Mouse (Mus musculus): ENCODE results near the gene Glra4. TPM values are rescaled to one million over a fixed set of nuclear protein-coding genes. Genes with fewer than 3 reads are reported as not detected.
"Not testable (repeated sequence)": the region's sequence is repeated elsewhere in the genome, so short reads cannot be mapped to it uniquely, and the experiment has no call there.

The Glra4 gene
- polyA plus RNA-seq, 1 experiment from 2014 or later = not detected

DNA sequence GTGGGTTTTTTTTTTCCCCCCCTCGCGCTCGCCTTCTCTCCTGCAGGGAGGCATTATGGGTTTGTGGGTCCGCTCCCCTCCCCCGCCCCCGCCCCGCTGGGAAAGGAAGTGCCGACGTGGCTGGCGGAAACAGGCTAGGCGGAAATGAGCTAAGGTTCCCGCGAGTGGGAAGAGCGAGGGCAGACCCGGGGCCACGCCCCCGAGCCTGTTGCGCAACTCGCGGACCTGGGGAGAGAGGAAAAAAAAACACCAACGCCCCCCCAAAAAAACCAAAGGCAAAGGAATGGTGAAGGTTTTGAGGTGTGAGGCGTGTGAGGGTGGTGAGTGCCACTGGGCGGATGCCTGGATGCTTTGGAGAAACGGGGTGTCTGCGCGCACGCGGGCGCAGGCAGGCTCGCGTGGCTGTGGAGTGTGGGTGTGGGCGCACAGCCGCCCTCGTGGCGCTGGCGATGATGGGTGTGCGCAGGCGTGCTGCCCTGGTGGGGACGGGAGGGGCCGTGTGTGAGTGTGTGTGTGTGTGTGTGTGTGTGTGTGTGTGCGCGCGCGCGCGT, 38.2 kb downstream of the Glra4 start:
- Histone ChIP-seq H3K36me3 (ENCODE audit: control insufficient read depth, insufficient read depth, low read length) (no peaks in the 10 kb centered on the region), H3K9me3 (ENCODE audit: control insufficient read depth, low read length) (no peaks in the 10 kb centered on the region), H3K4me2 (ENCODE audit: low read depth) (peak overlapping the region; percentile 45), H3K27me3 (ENCODE audit: control insufficient read depth, insufficient read depth, low read length) (no peaks in the 10 kb centered on the region), H3K4me3 (ENCODE audit: low read depth, low read length) (peak overlapping the region; percentile 39), H3K4me1 (ENCODE audit: control insufficient read depth, insufficient read depth, low read length) (no peaks in the 10 kb centered on the region), H3K9ac (ENCODE audit: low read length) (peak overlapping the region; percentile 50), H3K27ac (ENCODE audit: low read depth, low read length) (0 out of 2 replicates have a peak overlapping the region, but pooled peaks have one; percentile 39)
- DNase-seq (ENCODE audit: low spot score) (peak; percentile 91), ATAC-seq (ENCODE audit: insufficient read depth, low FRiP score, low TSS enrichment) (peak; percentile 39)
- 21% methylated on average over 32 of the region's 46 CpGs for WGBS

- ATAC-seq (ENCODE audit: insufficient read depth, low FRiP score, low TSS enrichment) = peak; percentile 99
- 20% methylated on average over 39 of the region's 39 CpGs for WGBS
- no peak for DNase-seq (ENCODE audit: low spot score)
- peak overlapping the region; percentile 51 for H3K4me3 ChIP-seq (ENCODE audit: low read depth, low read length)
- no peaks in the 10 kb centered on the region for H3K36me3 ChIP-seq (ENCODE audit: control insufficient read depth, insufficient read depth, low read length)
- H3K9me3 ChIP-seq (ENCODE audit: control insufficient read depth, low read length) = no peaks in the 10 kb centered on the region
- no peaks in the 10 kb centered on the region for H3K4me1 ChIP-seq (ENCODE audit: control insufficient read depth, insufficient read depth, low read length)
- H3K27ac ChIP-seq (ENCODE audit: low read depth, low read length) = peak overlapping the region; percentile 39; the same call in 1 of the 2 replicates
- no peak overlapping the region; the same call in 1 of the 2 replicates for H3K4me2 ChIP-seq (ENCODE audit: low read depth)
- peak overlapping the region; percentile 68 for H3K9ac ChIP-seq (ENCODE audit: low read length)
- no peaks in the 10 kb centered on the region for H3K27me3 ChIP-seq (ENCODE audit: control insufficient read depth, insufficient read depth, low read length)
These were observed 38.9 kb downstream of the Glra4 start for GRCm38 (mm10) chrX:136740791-136741650.

DNA sequence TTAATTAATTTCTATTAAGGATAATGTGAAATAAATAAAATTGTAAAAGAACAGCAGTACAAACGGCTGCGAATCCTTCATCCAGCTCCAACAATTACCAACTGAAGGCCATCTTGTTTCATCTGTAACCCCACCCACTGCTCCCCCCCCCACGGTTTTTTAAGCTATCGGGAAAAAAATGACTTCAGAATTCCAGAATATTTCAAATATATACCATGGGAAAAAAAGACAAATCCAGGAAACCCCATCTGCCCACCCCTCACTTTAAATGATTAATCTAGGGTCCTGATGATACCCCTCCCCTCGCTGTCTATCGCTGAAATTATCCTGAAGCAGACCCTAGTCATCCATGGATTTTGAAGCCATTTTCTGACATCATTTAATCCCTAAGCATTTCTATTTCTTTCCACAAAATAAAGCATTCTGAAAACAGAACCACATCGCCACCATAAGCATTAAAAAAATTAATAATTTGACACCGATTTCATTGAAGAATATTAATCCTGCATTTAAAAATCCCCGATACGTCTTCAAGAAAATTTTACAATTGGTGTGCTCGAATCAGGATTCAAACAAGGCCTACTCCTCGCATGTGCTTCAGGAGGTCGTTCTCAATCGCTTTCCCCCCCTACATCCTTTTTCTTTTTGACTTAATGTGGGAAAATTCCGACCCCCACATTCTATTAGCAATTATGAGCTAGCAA, 39.7 kb downstream of the Glra4 start:
- 23% methylated on average over 15 of the region's 15 CpGs for WGBS
- Histone ChIP-seq H3K4me3 (ENCODE audit: low read depth, low read length) (peak overlapping the region; percentile 51), H3K4me2 (ENCODE audit: low read depth) (peak overlapping the region; percentile 24), H3K36me3 (ENCODE audit: control insufficient read depth, insufficient read depth, low read length) (no peaks in the 10 kb centered on the region), H3K27me3 (ENCODE audit: control insufficient read depth, insufficient read depth, low read length) (no peaks in the 10 kb centered on the region), H3K9me3 (ENCODE audit: control insufficient read depth, low read length) (no peaks in the 10 kb centered on the region), H3K27ac (ENCODE audit: low read depth, low read length) (no peak overlapping the region), H3K9ac (ENCODE audit: low read length) (peak overlapping the region; percentile 68), H3K4me1 (ENCODE audit: control insufficient read depth, insufficient read depth, low read length) (no peaks in the 10 kb centered on the region)
- DNase-seq (ENCODE audit: low spot score) (peak; percentile 43), ATAC-seq (ENCODE audit: insufficient read depth, low FRiP score, low TSS enrichment) (no peak)

DNA sequence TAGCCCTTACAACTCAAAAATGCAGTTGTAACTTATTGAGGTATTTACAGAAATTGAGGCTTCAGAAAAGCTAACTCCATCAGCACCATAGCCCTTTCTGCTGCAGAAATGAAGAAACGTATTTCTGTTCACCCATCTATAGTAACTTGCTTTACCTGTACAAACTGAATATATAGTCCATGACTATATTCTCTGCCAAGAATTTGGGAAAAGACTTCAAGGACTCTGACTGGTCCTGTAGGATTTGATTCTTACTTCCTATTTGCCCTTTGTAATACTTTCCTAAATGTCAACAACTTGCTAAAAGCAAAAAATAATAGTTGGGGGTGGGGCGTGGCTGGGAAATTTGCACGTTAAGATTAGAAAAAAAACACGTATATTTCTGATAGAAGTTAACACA, 47.9 kb downstream of the Glra4 start:
- Histone ChIP-seq H3K27me3 (ENCODE audit: control insufficient read depth, insufficient read depth, low read length) (no peaks in the 10 kb centered on the region), H3K36me3 (ENCODE audit: control insufficient read depth, insufficient read depth, low read length) (no peaks in the 10 kb centered on the region), H3K9me3 (ENCODE audit: control insufficient read depth, low read length) (no peaks in the 10 kb centered on the region), H3K4me1 (ENCODE audit: control insufficient read depth, insufficient read depth, low read length) (no peaks in the 10 kb centered on the region), H3K9ac (ENCODE audit: low read length) (no peak overlapping the region), H3K27ac (ENCODE audit: low read depth, low read length) (no peak overlapping the region), H3K4me3 (ENCODE audit: low read depth, low read length) (no peak overlapping the region), H3K4me2 (ENCODE audit: low read depth) (no peak overlapping the region)
- no peak for DNase-seq (ENCODE audit: low spot score)
- WGBS = 87% methylated on average over 4 of the region's 4 CpGs
- ATAC-seq (ENCODE audit: insufficient read depth, low FRiP score, low TSS enrichment) = no peak

- ATAC-seq (ENCODE audit: insufficient read depth, low FRiP score, low TSS enrichment) = peak; percentile 80
- not testable (repeated sequence) for H3K4me2 ChIP-seq (ENCODE audit: low read depth); H3K27ac ChIP-seq (ENCODE audit: low read depth, low read length); DNase-seq (ENCODE audit: low spot score); H3K9ac ChIP-seq (ENCODE audit: low read length); H3K27me3 ChIP-seq (ENCODE audit: control insufficient read depth, insufficient read depth, low read length); H3K9me3 ChIP-seq (ENCODE audit: control insufficient read depth, low read length); H3K4me3 ChIP-seq (ENCODE audit: low read depth, low read length); H3K36me3 ChIP-seq (ENCODE audit: control insufficient read depth, insufficient read depth, low read length); H3K4me1 ChIP-seq (ENCODE audit: control insufficient read depth, insufficient read depth, low read length)
- WGBS = 58% methylated on average over 3 of the region's 3 CpGs
These were observed 65.0 kb downstream of the Glra4 start for GRCm38 (mm10) chrX:136714742-136715474.

GRCm38 (mm10) chrX:136708782-136709181, 71.2 kb downstream of the Glra4 start:
- 18% methylated on average over 14 of the region's 14 CpGs for WGBS
- no peaks in the 10 kb centered on the region for H3K9me3 ChIP-seq (ENCODE audit: control insufficient read depth, low read length)

GRCm38 (mm10) chrX:136708168-136708681, 71.7 kb downstream of the Glra4 start:
- peak overlapping the region; percentile 63 for H3K9ac ChIP-seq (ENCODE audit: low read length)
- DNase-seq (ENCODE audit: low spot score) = peak; percentile 69
- WGBS = 14% methylated on average over 18 of the region's 18 CpGs
- H3K9me3 ChIP-seq (ENCODE audit: control insufficient read depth, low read length) = no peaks in the 10 kb centered on the region
- peak overlapping the region; percentile 49 for H3K4me3 ChIP-seq (ENCODE audit: low read depth, low read length)
- peak overlapping the region; percentile 24; the same call in 1 of the 2 replicates for H3K27ac ChIP-seq (ENCODE audit: low read depth, low read length)
- H3K27me3 ChIP-seq (ENCODE audit: control insufficient read depth, insufficient read depth, low read length) = no peaks in the 10 kb centered on the region
- ATAC-seq (ENCODE audit: insufficient read depth, low FRiP score, low TSS enrichment) = peak; percentile 91
- H3K36me3 ChIP-seq (ENCODE audit: control insufficient read depth, insufficient read depth, low read length) = no peaks in the 10 kb centered on the region
- H3K4me2 ChIP-seq (ENCODE audit: low read depth) = peak overlapping the region; percentile 50
- no peaks in the 10 kb centered on the region for H3K4me1 ChIP-seq (ENCODE audit: control insufficient read depth, insufficient read depth, low read length)

More at GRCm38 (mm10) chrX:136708782-136709181, 71.2 kb downstream of the Glra4 start:
- no peaks in the 10 kb centered on the region for H3K27me3 ChIP-seq (ENCODE audit: control insufficient read depth, insufficient read depth, low read length)
- H3K4me2 ChIP-seq (ENCODE audit: low read depth) = peak overlapping the region; percentile 50
- peak; percentile 36; the same call in 1 of the 2 replicates for ATAC-seq (ENCODE audit: insufficient read depth, low FRiP score, low TSS enrichment)
- peak overlapping the region; percentile 63 for H3K9ac ChIP-seq (ENCODE audit: low read length)
- H3K4me3 ChIP-seq (ENCODE audit: low read depth, low read length) = peak overlapping the region; percentile 49
- peak; percentile 35 for DNase-seq (ENCODE audit: low spot score)
- H3K4me1 ChIP-seq (ENCODE audit: control insufficient read depth, insufficient read depth, low read length) = no peaks in the 10 kb centered on the region
- 0 out of 2 replicates have a peak overlapping the region, but pooled peaks have one; percentile 20 for H3K27ac ChIP-seq (ENCODE audit: low read depth, low read length)
- H3K36me3 ChIP-seq (ENCODE audit: control insufficient read depth, insufficient read depth, low read length) = no peaks in the 10 kb centered on the region

Data from neural tube, embryonic 11.5 days (tissue).